Mouse (Mus musculus) thymus, adult 2 months (tissue): ENCODE measurements around the gene Cass4.

Experiments used
- CTCF ChIP-seq: fragments of 200-500 bp; IDR thresholded peaks from 2 replicates; pipeline ENCODE4 v1.5.1; 2012; ENCODE audit warnings: mild to moderate bottlenecking, control low read depth, low read length, moderate library complexity, borderline replicate concordance; ENCODE audit not compliant: control insufficient read depth, poor library complexity, insufficient read depth; ENCODE audit errors: extremely low read depth
- POLR2A ChIP-seq: fragments of 200-500 bp; IDR thresholded peaks from 2 replicates; pipeline ENCODE4 v1.6.1; 2012; ENCODE audit warnings: mild to moderate bottlenecking, low read length, control low read depth, moderate library complexity; ENCODE audit not compliant: control insufficient read depth, poor library complexity, insufficient read depth; ENCODE audit errors: extremely low read depth

DNA sequence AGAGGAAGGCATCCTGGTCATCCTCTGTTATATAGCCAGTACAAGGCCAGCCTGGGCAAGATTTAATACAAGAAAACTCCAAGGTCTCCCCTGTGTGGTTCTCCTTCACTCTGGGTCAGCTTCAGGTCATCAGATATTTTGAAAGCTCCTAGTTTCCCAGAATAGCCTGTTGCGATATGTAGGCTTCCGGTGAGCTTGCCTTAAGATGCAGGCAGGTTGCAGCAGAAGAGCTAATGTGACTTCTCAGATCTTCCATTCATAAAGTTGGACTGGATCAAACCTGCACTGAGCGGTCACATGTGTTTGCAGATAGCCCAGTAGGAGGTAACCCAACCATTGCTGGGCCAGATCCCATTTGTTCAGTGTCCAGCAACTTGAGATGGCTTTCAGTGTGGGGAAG lies 8.9 kb upstream of the Cass4 start:
- TF ChIP-seq CTCF (no peak), POLR2A (no peak)
